Mouse (Mus musculus): ENCODE results near the gene Acad11. TPM values are rescaled to one million over a fixed set of nuclear protein-coding genes. Genes with fewer than 3 reads are reported as not detected.

The Acad11 gene
- polyA plus RNA-seq, 1 experiment from 2014 or later: 6.3 TPM

- WGBS: 88% methylated on average over 5 of the region's 5 CpGs
- Histone ChIP-seq H3K4me2 (ENCODE audit: low read length) (no peak overlapping the region), H3K4me1 (ENCODE audit: control insufficient read depth, insufficient read depth, low read length) (no peaks in the 10 kb centered on the region), H3K27me3 (ENCODE audit: control insufficient read depth, insufficient read depth, low read depth, low read length) (no peaks in the 10 kb centered on the region), H3K4me3 (ENCODE audit: low read depth, low read length) (no peak overlapping the region), H3K27ac (ENCODE audit: low read length) (no peak overlapping the region), H3K9ac (ENCODE audit: low read depth, low read length) (no peak overlapping the region), H3K9me3 (replicated peaks; ENCODE audit: control insufficient read depth, low read length, poor library complexity, severe bottlenecking) (no peaks in the 10 kb centered on the region), H3K36me3 (ENCODE audit: control insufficient read depth, insufficient read depth, low read length) (no peaks in the 10 kb centered on the region)
- no peak for ATAC-seq
Measured at GRCm38 (mm10) chr9:104109151-104109550, 46.0 kb downstream of the Acad11 start.

DNA sequence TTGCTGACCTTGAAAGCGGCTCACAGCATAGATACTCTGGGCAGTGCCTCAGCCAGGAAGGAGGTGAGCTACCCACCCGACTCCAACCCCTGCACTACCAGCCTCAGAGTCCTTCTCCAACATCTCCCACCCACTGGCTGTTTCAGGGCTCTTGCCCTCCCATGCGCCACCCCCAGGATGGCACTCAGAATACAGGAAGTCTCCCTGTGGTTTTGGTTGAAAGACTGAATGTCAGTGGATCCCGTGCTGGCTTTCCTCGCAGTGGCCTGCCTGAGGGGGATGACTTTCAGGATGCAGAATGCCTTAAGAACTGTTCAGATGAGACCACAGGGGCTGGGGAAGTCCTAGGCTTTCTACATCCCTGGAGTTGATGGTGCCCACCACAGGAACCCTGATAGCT is 59.9 kb downstream of the Acad11 start:
- Histone ChIP-seq H3K4me1 (ENCODE audit: control insufficient read depth, insufficient read depth, low read length) (peaks cover 6% of the 10 kb centered on the region), H3K9me3 (replicated peaks; ENCODE audit: control insufficient read depth, low read length, poor library complexity, severe bottlenecking) (no peaks in the 10 kb centered on the region), H3K4me2 (ENCODE audit: low read length) (no peak overlapping the region), H3K27me3 (ENCODE audit: control insufficient read depth, insufficient read depth, low read depth, low read length) (no peaks in the 10 kb centered on the region), H3K9ac (ENCODE audit: low read depth, low read length) (no peak overlapping the region), H3K36me3 (ENCODE audit: control insufficient read depth, insufficient read depth, low read length) (no peaks in the 10 kb centered on the region), H3K27ac (ENCODE audit: low read length) (no peak overlapping the region), H3K4me3 (ENCODE audit: low read depth, low read length) (no peak overlapping the region)
- ATAC-seq: no peak
- 78% methylated on average over 5 of the region's 5 CpGs for WGBS

DNA sequence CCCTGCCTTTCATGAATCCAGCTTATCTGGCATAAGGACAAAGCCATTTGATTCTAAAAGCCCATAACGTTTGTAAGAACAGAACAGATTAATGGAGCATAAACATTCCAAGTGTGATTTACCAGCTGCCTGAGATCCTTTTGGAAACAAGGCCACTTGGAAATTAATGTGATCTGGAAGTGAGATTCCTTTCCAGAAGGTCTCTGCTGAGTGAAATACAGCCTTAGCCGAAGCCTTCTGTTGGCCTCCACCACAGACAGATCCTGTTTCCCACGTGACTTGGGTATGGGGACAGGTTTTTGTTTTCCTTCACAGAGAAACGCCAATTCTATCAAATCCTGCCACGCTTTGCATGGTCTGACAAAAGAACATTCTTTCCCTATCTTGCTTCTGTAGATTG is 60.4 kb downstream of the Acad11 start:
- no peak for ATAC-seq
- peaks cover 10% of the 10 kb centered on the region for H3K4me1 ChIP-seq (ENCODE audit: control insufficient read depth, insufficient read depth, low read length)
- H3K9ac ChIP-seq (ENCODE audit: low read depth, low read length): no peak overlapping the region
- WGBS: 31% methylated on average over 5 of the region's 5 CpGs
- H3K27ac ChIP-seq (ENCODE audit: low read length): no peak overlapping the region
- no peaks in the 10 kb centered on the region for H3K36me3 ChIP-seq (ENCODE audit: control insufficient read depth, insufficient read depth, low read length)
- no peaks in the 10 kb centered on the region for H3K9me3 ChIP-seq (replicated peaks; ENCODE audit: control insufficient read depth, low read length, poor library complexity, severe bottlenecking)
- no peak overlapping the region for H3K4me3 ChIP-seq (ENCODE audit: low read depth, low read length)
- no peaks in the 10 kb centered on the region for H3K27me3 ChIP-seq (ENCODE audit: control insufficient read depth, insufficient read depth, low read depth, low read length)
- no peak overlapping the region for H3K4me2 ChIP-seq (ENCODE audit: low read length)

- no peak within 1 kb of the TSS for H3K4me3 ChIP-seq (ENCODE audit: low read depth, low read length)
- H3K36me3 ChIP-seq (ENCODE audit: control insufficient read depth, insufficient read depth, low read length): no peaks in the 10 kb centered on the region
- WGBS: 69% methylated on average over 3 of the region's 3 CpGs
- no peak within 1 kb of the TSS for H3K9ac ChIP-seq (ENCODE audit: low read depth, low read length)
- peaks cover 10% of the 10 kb centered on the region for H3K4me1 ChIP-seq (ENCODE audit: control insufficient read depth, insufficient read depth, low read length)
- H3K27ac ChIP-seq (ENCODE audit: low read length): peak within 1 kb of the TSS; percentile 79
- H3K27me3 ChIP-seq (ENCODE audit: control insufficient read depth, insufficient read depth, low read depth, low read length): no peaks in the 10 kb centered on the region
- no peaks in the 10 kb centered on the region for H3K9me3 ChIP-seq (replicated peaks; ENCODE audit: control insufficient read depth, low read length, poor library complexity, severe bottlenecking)
- H3K4me2 ChIP-seq (ENCODE audit: low read length): no peak within 1 kb of the TSS
- ATAC-seq: no peak
Measured at GRCm38 (mm10) chr9:104126833-104127232, 63.7 kb downstream of the Acad11 start, which contains the start of gene Ackr4. Ackr4 (minus strand) TSS chr9:104126933.

- peak overlapping the region; percentile 79 for H3K27ac ChIP-seq (ENCODE audit: low read length)
- peak; percentile 54 for ATAC-seq
- WGBS: 27% methylated on average over 2 of the region's 2 CpGs
- no peak overlapping the region for H3K4me3 ChIP-seq (ENCODE audit: low read depth, low read length)
- H3K36me3 ChIP-seq (ENCODE audit: control insufficient read depth, insufficient read depth, low read length): no peaks in the 10 kb centered on the region
- H3K27me3 ChIP-seq (ENCODE audit: control insufficient read depth, insufficient read depth, low read depth, low read length): no peaks in the 10 kb centered on the region
- H3K9ac ChIP-seq (ENCODE audit: low read depth, low read length): no peak overlapping the region
- peaks cover 10% of the 10 kb centered on the region for H3K4me1 ChIP-seq (ENCODE audit: control insufficient read depth, insufficient read depth, low read length)
- no peaks in the 10 kb centered on the region for H3K9me3 ChIP-seq (replicated peaks; ENCODE audit: control insufficient read depth, low read length, poor library complexity, severe bottlenecking)
- no peak overlapping the region for H3K4me2 ChIP-seq (ENCODE audit: low read length)
Measured at GRCm38 (mm10) chr9:104128110-104128509, 64.9 kb downstream of the Acad11 start.

- no peaks in the 10 kb centered on the region for H3K36me3 ChIP-seq (ENCODE audit: control insufficient read depth, insufficient read depth, low read length)
- H3K4me1 ChIP-seq (ENCODE audit: control insufficient read depth, insufficient read depth, low read length): peaks cover 10% of the 10 kb centered on the region
- ATAC-seq: no peak
- no peak overlapping the region for H3K27ac ChIP-seq (ENCODE audit: low read length)
- H3K4me3 ChIP-seq (ENCODE audit: low read depth, low read length): no peak overlapping the region
- H3K4me2 ChIP-seq (ENCODE audit: low read length): no peak overlapping the region
- H3K9me3 ChIP-seq (replicated peaks; ENCODE audit: control insufficient read depth, low read length, poor library complexity, severe bottlenecking): no peaks in the 10 kb centered on the region
- no peaks in the 10 kb centered on the region for H3K27me3 ChIP-seq (ENCODE audit: control insufficient read depth, insufficient read depth, low read depth, low read length)
- WGBS: 93% methylated on average over 9 of the region's 9 CpGs
- no peak overlapping the region for H3K9ac ChIP-seq (ENCODE audit: low read depth, low read length)
Measured at GRCm38 (mm10) chr9:104130141-104130755, 67.1 kb downstream of the Acad11 start.

- H3K4me3 ChIP-seq (ENCODE audit: low read depth, low read length): no peak overlapping the region
- 91% methylated on average over 6 of the region's 6 CpGs for WGBS
- no peak overlapping the region for H3K27ac ChIP-seq (ENCODE audit: low read length)
- H3K36me3 ChIP-seq (ENCODE audit: control insufficient read depth, insufficient read depth, low read length): no peaks in the 10 kb centered on the region
- no peaks in the 10 kb centered on the region for H3K4me1 ChIP-seq (ENCODE audit: control insufficient read depth, insufficient read depth, low read length)
- H3K4me2 ChIP-seq (ENCODE audit: low read length): no peak overlapping the region
- H3K9ac ChIP-seq (ENCODE audit: low read depth, low read length): no peak overlapping the region
- ATAC-seq: no peak
- no peaks in the 10 kb centered on the region for H3K9me3 ChIP-seq (replicated peaks; ENCODE audit: control insufficient read depth, low read length, poor library complexity, severe bottlenecking)
- H3K27me3 ChIP-seq (ENCODE audit: control insufficient read depth, insufficient read depth, low read depth, low read length): no peaks in the 10 kb centered on the region
Measured at GRCm38 (mm10) chr9:104140351-104140750, 77.2 kb downstream of the Acad11 start.

DNA sequence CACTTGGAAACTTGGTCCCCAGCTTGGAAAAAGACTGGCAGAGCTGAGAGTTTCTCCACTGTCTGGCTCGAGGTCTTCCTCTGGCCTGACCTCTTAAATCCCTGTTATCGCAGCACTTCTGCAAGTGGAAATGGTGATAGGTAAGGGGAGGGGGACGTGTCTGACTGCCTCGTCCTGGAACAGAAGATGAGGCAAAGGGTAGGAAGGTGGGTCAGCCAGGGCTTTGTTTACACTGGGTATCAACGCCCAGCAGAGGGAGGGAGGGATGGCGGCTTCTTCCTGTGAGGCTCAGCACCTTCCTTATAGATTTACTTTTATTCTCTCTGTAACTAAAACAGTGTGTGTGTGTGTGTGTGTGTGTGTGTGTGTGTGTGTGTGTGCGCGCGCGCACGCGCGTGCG is 79.6 kb downstream of the Acad11 start:
- WGBS: 87% methylated on average over 14 of the region's 14 CpGs
- H3K27me3 ChIP-seq (ENCODE audit: control insufficient read depth, insufficient read depth, low read depth, low read length): no peaks in the 10 kb centered on the region

GRCm38 (mm10) chr9:104144314-104144996 is 81.3 kb downstream of the Acad11 start:
- no peak overlapping the region for H3K4me3 ChIP-seq (ENCODE audit: low read depth, low read length)
- no peak overlapping the region for H3K27ac ChIP-seq (ENCODE audit: low read length)
- no peak for ATAC-seq
- H3K4me2 ChIP-seq (ENCODE audit: low read length): no peak overlapping the region
- H3K36me3 ChIP-seq (ENCODE audit: control insufficient read depth, insufficient read depth, low read length): no peaks in the 10 kb centered on the region
- no peaks in the 10 kb centered on the region for H3K4me1 ChIP-seq (ENCODE audit: control insufficient read depth, insufficient read depth, low read length)
- 81% methylated on average over 8 of the region's 8 CpGs for WGBS
- H3K27me3 ChIP-seq (ENCODE audit: control insufficient read depth, insufficient read depth, low read depth, low read length): no peaks in the 10 kb centered on the region
- H3K9ac ChIP-seq (ENCODE audit: low read depth, low read length): no peak overlapping the region
- H3K9me3 ChIP-seq (replicated peaks; ENCODE audit: control insufficient read depth, low read length, poor library complexity, severe bottlenecking): no peaks in the 10 kb centered on the region

More for the DNA sequence above, 79.6 kb downstream of the Acad11 start:
- H3K27ac ChIP-seq (ENCODE audit: low read length): no peak overlapping the region
- no peak for ATAC-seq
- no peak overlapping the region for H3K4me2 ChIP-seq (ENCODE audit: low read length)
- H3K9me3 ChIP-seq (replicated peaks; ENCODE audit: control insufficient read depth, low read length, poor library complexity, severe bottlenecking): no peaks in the 10 kb centered on the region
- H3K4me3 ChIP-seq (ENCODE audit: low read depth, low read length): no peak overlapping the region
- H3K9ac ChIP-seq (ENCODE audit: low read depth, low read length): no peak overlapping the region
- H3K36me3 ChIP-seq (ENCODE audit: control insufficient read depth, insufficient read depth, low read length): no peaks in the 10 kb centered on the region
- no peaks in the 10 kb centered on the region for H3K4me1 ChIP-seq (ENCODE audit: control insufficient read depth, insufficient read depth, low read length)
